Mouse (Mus musculus): ENCODE data around the gene Gnb1l. TPM values are rescaled to one million over a fixed set of nuclear protein-coding genes. Genes with fewer than 3 reads are reported as not detected.

Gnb1l gene
- polyA plus RNA-seq, 1 experiment from 2014 or later, result 9.3 TPM

- Histone ChIP-seq H3K9me3 (ENCODE audit: control insufficient read depth, low read length) (no peaks in the 10 kb centered on the region), H3K4me1 (ENCODE audit: control insufficient read depth in 2 of 2, insufficient read depth in 2 of 2, low read length in 2 of 2) (peaks cover 7 to 24% of the 10 kb centered on the region in 2 experiments; a peak in 3 of 4 replicates), H3K36me3 (ENCODE audit: control insufficient read depth, insufficient read depth, low read length) (no peaks in the 10 kb centered on the region), H3K27me3 (ENCODE audit: control insufficient read depth, insufficient read depth, low read length) (peaks cover 91% of the 10 kb centered on the region), H3K4me2 (ENCODE audit: low read length) (peak overlapping the region; percentile 68), H3K9ac (ENCODE audit: low read length) (no peak overlapping the region), H3K4me3 (ENCODE audit: control insufficient read depth in 1 of 2, insufficient read depth in 1 of 2, low read depth in 1 of 2, low read length in 2 of 2) (peak overlapping the region; percentile 33 to 45), H3K27ac (replicated peaks in 1 of 2; ENCODE audit: control insufficient read depth in 1 of 2, insufficient read depth in 1 of 2, low read depth in 2 of 2, low read length in 2 of 2) (no peak overlapping the region)
- ATAC-seq (ENCODE audit: insufficient number of reproducible peaks, insufficient read depth, low FRiP score, low read depth), result no peak
- WGBS, result 3% methylated on average over 55 of the region's 66 CpGs
Measured at GRCm38 (mm10) chr16:18581623-18582205, 83.2 kb downstream of the Gnb1l start.

- 3% methylated on average over 66 of the region's 67 CpGs for WGBS
- Histone ChIP-seq H3K4me2 (ENCODE audit: low read length) (peak overlapping the region; percentile 68), H3K9me3 (ENCODE audit: control insufficient read depth, low read length) (no peaks in the 10 kb centered on the region), H3K27ac (replicated peaks in 1 of 2; ENCODE audit: control insufficient read depth in 1 of 2, insufficient read depth in 1 of 2, low read depth in 2 of 2, low read length in 2 of 2) (no peak overlapping the region), H3K36me3 (ENCODE audit: control insufficient read depth, insufficient read depth, low read length) (no peaks in the 10 kb centered on the region), H3K4me1 (ENCODE audit: control insufficient read depth in 2 of 2, insufficient read depth in 2 of 2, low read length in 2 of 2) (peaks cover 7 to 26% of the 10 kb centered on the region in 2 experiments; a peak in 3 of 4 replicates), H3K9ac (ENCODE audit: low read length) (no peak overlapping the region), H3K4me3 (ENCODE audit: control insufficient read depth in 1 of 2, insufficient read depth in 1 of 2, low read depth in 1 of 2, low read length in 2 of 2) (peak overlapping the region; percentile 33 to 45), H3K27me3 (ENCODE audit: control insufficient read depth, insufficient read depth, low read length) (peaks cover 97% of the 10 kb centered on the region)
- ATAC-seq (ENCODE audit: insufficient number of reproducible peaks, insufficient read depth, low FRiP score, low read depth), result no peak
Measured at GRCm38 (mm10) chr16:18582426-18583148, 84.1 kb downstream of the Gnb1l start.

GRCm38 (mm10) chr16:18583169-18583568, 84.7 kb downstream of the Gnb1l start:
- H3K4me1 ChIP-seq (ENCODE audit: control insufficient read depth in 2 of 2, insufficient read depth in 2 of 2, low read length in 2 of 2), result peaks cover 7 to 32% of the 10 kb centered on the region in 2 experiments; a peak in 3 of 4 replicates
- 35% methylated on average over 10 of the region's 10 CpGs for WGBS
- ATAC-seq (ENCODE audit: insufficient number of reproducible peaks, insufficient read depth, low FRiP score, low read depth), result no peak
- no peak overlapping the region for H3K4me3 ChIP-seq (ENCODE audit: control insufficient read depth in 1 of 2, insufficient read depth in 1 of 2, low read depth in 1 of 2, low read length in 2 of 2)
- H3K27me3 ChIP-seq (ENCODE audit: control insufficient read depth, insufficient read depth, low read length), result peaks cover 97% of the 10 kb centered on the region
- no peak overlapping the region for H3K4me2 ChIP-seq (ENCODE audit: low read length)
- no peak overlapping the region for H3K27ac ChIP-seq (replicated peaks in 1 of 2; ENCODE audit: control insufficient read depth in 1 of 2, insufficient read depth in 1 of 2, low read depth in 2 of 2, low read length in 2 of 2)
- H3K9ac ChIP-seq (ENCODE audit: low read length), result no peak overlapping the region
- no peaks in the 10 kb centered on the region for H3K9me3 ChIP-seq (ENCODE audit: control insufficient read depth, low read length)
- no peaks in the 10 kb centered on the region for H3K36me3 ChIP-seq (ENCODE audit: control insufficient read depth, insufficient read depth, low read length)

GRCm38 (mm10) chr16:18583673-18584357, 85.3 kb downstream of the Gnb1l start:
- 49% methylated on average over 10 of the region's 10 CpGs for WGBS
- Histone ChIP-seq H3K27me3 (ENCODE audit: control insufficient read depth, insufficient read depth, low read length) (peaks cover 98% of the 10 kb centered on the region), H3K9me3 (ENCODE audit: control insufficient read depth, low read length) (no peaks in the 10 kb centered on the region), H3K4me2 (ENCODE audit: low read length) (no peak overlapping the region), H3K36me3 (ENCODE audit: control insufficient read depth, insufficient read depth, low read length) (no peaks in the 10 kb centered on the region), H3K4me1 (ENCODE audit: control insufficient read depth in 2 of 2, insufficient read depth in 2 of 2, low read length in 2 of 2) (peaks cover 7 to 34% of the 10 kb centered on the region in 2 experiments; a peak in 3 of 4 replicates), H3K9ac (ENCODE audit: low read length) (no peak overlapping the region), H3K4me3 (ENCODE audit: control insufficient read depth in 1 of 2, insufficient read depth in 1 of 2, low read depth in 1 of 2, low read length in 2 of 2) (no peak overlapping the region), H3K27ac (replicated peaks in 1 of 2; ENCODE audit: control insufficient read depth in 1 of 2, insufficient read depth in 1 of 2, low read depth in 2 of 2, low read length in 2 of 2) (no peak overlapping the region)
- ATAC-seq (ENCODE audit: insufficient number of reproducible peaks, insufficient read depth, low FRiP score, low read depth), result no peak

- H3K27me3 ChIP-seq (ENCODE audit: control insufficient read depth, insufficient read depth, low read length), result peaks cover 100% of the 10 kb centered on the region
- H3K36me3 ChIP-seq (ENCODE audit: control insufficient read depth, insufficient read depth, low read length), result no peaks in the 10 kb centered on the region
- no peak overlapping the region for H3K9ac ChIP-seq (ENCODE audit: low read length)
- 39% methylated on average over 10 of the region's 10 CpGs for whole genome bisulfite sequencing
- H3K4me2 ChIP-seq (ENCODE audit: low read length), result no peak overlapping the region
- H3K4me3 ChIP-seq (ENCODE audit: control insufficient read depth in 1 of 2, insufficient read depth in 1 of 2, low read depth in 1 of 2, low read length in 2 of 2), result no peak overlapping the region
- H3K9me3 ChIP-seq (ENCODE audit: control insufficient read depth, low read length), result no peaks in the 10 kb centered on the region
- no peak overlapping the region for H3K27ac ChIP-seq (replicated peaks in 1 of 2; ENCODE audit: control insufficient read depth in 1 of 2, insufficient read depth in 1 of 2, low read depth in 2 of 2, low read length in 2 of 2)
- H3K4me1 ChIP-seq (ENCODE audit: control insufficient read depth in 2 of 2, insufficient read depth in 2 of 2, low read length in 2 of 2), result peaks cover 7 to 38% of the 10 kb centered on the region in 2 experiments; a peak in 3 of 4 replicates
- no peak for ATAC-seq (ENCODE audit: insufficient number of reproducible peaks, insufficient read depth, low FRiP score, low read depth)
Measured at GRCm38 (mm10) chr16:18584901-18585510, 86.5 kb downstream of the Gnb1l start.

GRCm38 (mm10) chr16:18585676-18586075, 87.2 kb downstream of the Gnb1l start:
- Histone ChIP-seq H3K9me3 (ENCODE audit: control insufficient read depth, low read length) (no peaks in the 10 kb centered on the region), H3K9ac (ENCODE audit: low read length) (0 out of 2 replicates have a peak overlapping the region, but pooled peaks have one; percentile 12), H3K4me1 (ENCODE audit: control insufficient read depth in 2 of 2, insufficient read depth in 2 of 2, low read length in 2 of 2) (peaks cover 12 to 44% of the 10 kb centered on the region in 2 experiments; a peak in 3 of 4 replicates), H3K36me3 (ENCODE audit: control insufficient read depth, insufficient read depth, low read length) (no peaks in the 10 kb centered on the region), H3K4me3 (ENCODE audit: control insufficient read depth in 1 of 2, insufficient read depth in 1 of 2, low read depth in 1 of 2, low read length in 2 of 2) (peak overlapping the region in 1 of 2 experiments; percentile 44; a peak in 2 of 4 replicates), H3K27me3 (ENCODE audit: control insufficient read depth, insufficient read depth, low read length) (peaks cover 100% of the 10 kb centered on the region), H3K4me2 (ENCODE audit: low read length) (peak overlapping the region; percentile 76; the same call in 1 of the 2 replicates), H3K27ac (replicated peaks in 1 of 2; ENCODE audit: control insufficient read depth in 1 of 2, insufficient read depth in 1 of 2, low read depth in 2 of 2, low read length in 2 of 2) (no peak overlapping the region)
- no peak for ATAC-seq (ENCODE audit: insufficient number of reproducible peaks, insufficient read depth, low FRiP score, low read depth)
- WGBS, result 17% methylated on average over 10 of the region's 10 CpGs
